Mouse (Mus musculus) embryonic fibroblast, embryonic 13.5 days (primary cell): ENCODE results near the gene Eng.

Experiments used
- CTCF ChIP-seq: IDR thresholded peaks from 2 replicates; pipeline ENCODE4 v1.5.1; 2011; ENCODE audit warnings: mild to moderate bottlenecking, control low read depth, low read length, moderate library complexity, borderline replicate concordance; ENCODE audit not compliant: insufficient read depth
- POLR2A ChIP-seq: IDR thresholded peaks from 2 replicates; pipeline ENCODE4 v1.6.1; 2011; ENCODE audit warnings: low read depth, mild to moderate bottlenecking, control low read depth, low read length, moderate library complexity

DNA sequence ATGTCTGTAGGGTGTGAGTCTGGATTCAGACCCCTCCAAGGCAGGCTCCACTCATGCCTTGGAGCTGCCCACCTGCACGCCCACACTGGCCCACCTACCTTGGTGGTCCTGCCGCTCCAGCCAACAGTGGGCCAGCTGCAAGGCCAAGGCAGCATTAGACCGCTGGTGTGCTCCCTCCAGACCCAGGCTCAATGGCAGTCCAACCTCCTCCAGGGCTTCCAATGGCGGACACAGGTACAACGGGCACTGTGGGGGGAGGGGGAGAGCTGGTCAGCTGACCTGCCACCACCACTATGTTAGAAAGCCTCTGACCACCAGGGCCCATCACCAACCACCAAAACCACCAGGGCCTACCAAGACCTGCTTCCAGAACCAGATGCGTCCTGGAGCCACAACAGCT lies 40.2 kb downstream of the Eng start:
- TF ChIP-seq CTCF (no peak), POLR2A (no peak)
